Mouse (Mus musculus) limb, embryonic 14.5 days (tissue): ENCODE measurements around the gene Tmem189. TPM values are rescaled to one million over a fixed set of nuclear protein-coding genes. Genes with fewer than 3 reads are reported as not detected.

Experiments
- ATAC-seq: fragments of 200-750 bp; cut with Nextera tagmentation; 2 replicates; pipeline ENCODE4 v1.8.0; 2017; ENCODE audit warnings: low read depth, moderate number of reproducible peaks, moderate TSS enrichment; ENCODE audit not compliant: low FRiP score
- DNase-seq: peaks from one replicate; pipeline ENCODE4 v3.0.0-alpha.2; 2015; ENCODE audit warnings: low spot score
- H3K27ac ChIP-seq: fragments of 300-500 bp; sonication (generic); replicated peaks from 2 replicates; pipeline ENCODE4 v1.5.1; 2014; ENCODE audit warnings: low read depth, mild to moderate bottlenecking, low read length, moderate library complexity, mixed read lengths
- H3K27me3 ChIP-seq: fragments of 300-500 bp; sonication (generic); 2 replicates; pipeline ENCODE4 v1.6.1; 2014; ENCODE audit warnings: low read length, mixed read lengths; ENCODE audit not compliant: control insufficient read depth, insufficient read depth
- H3K36me3 ChIP-seq: fragments of 300-500 bp; sonication (generic); 2 replicates; pipeline ENCODE4 v1.6.1; 2014; ENCODE audit warnings: mild to moderate bottlenecking, low read length, moderate library complexity, mixed read lengths; ENCODE audit not compliant: control insufficient read depth, insufficient read depth
- H3K4me1 ChIP-seq: fragments of 300-500 bp; sonication (generic); 2 replicates; pipeline ENCODE4 v1.6.1; 2014; ENCODE audit warnings: antibody characterized with exemption, low read length, mixed read lengths; ENCODE audit not compliant: control insufficient read depth, insufficient read depth
- H3K4me2 ChIP-seq: fragments of 300-500 bp; sonication (generic); replicated peaks from 2 replicates; pipeline ENCODE4 v1.6.1; 2014; ENCODE audit warnings: low read depth, mild to moderate bottlenecking, low read length, moderate library complexity; ENCODE audit not compliant: severe bottlenecking
- H3K4me3 ChIP-seq: fragments of 300-500 bp; sonication (generic); replicated peaks from 2 replicates; pipeline ENCODE4 v1.5.1; 2014; ENCODE audit warnings: low read length
- H3K9ac ChIP-seq: fragments of 300-500 bp; sonication (generic); 2 replicates; pipeline ENCODE4 v1.6.1; 2014; ENCODE audit warnings: mild to moderate bottlenecking, low read depth, low read length, moderate library complexity; ENCODE audit not compliant: severe bottlenecking
- H3K9me3 ChIP-seq: fragments of 300-500 bp; sonication (generic); 2 replicates; pipeline ENCODE4 v1.6.1; 2016; ENCODE audit warnings: low read length; ENCODE audit not compliant: control insufficient read depth
- POLR2A ChIP-seq: fragments of 200-500 bp; IDR thresholded peaks from 2 replicates; pipeline ENCODE4 v1.8.0; 2012; ENCODE audit warnings: inconsistent platforms, mild to moderate bottlenecking, moderate library complexity, borderline replicate concordance; ENCODE audit not compliant: insufficient read depth, insufficient read length; ENCODE audit errors: extremely low read depth
- WGBS: fragments of 180-500 bp; shearing (Covaris S2); extraction: QIAGEN DNeasy Blood & Tissue Kit; methylation state at CpG from one replicate; pipeline ENCODE4 v1.1.7; 2014; 5-methylcytosine and 5-hydroxymethylcytosine counted together
- polyA plus RNA-seq, 2 experiments: library from polyadenylated mRNA; depleted of rRNA in 1 of 2; stranded (reverse) in 1 of 2; unstranded in 1 of 2; fragments of >200 nt; fragmentation: Nextera tagmentation in 1 of 2; extraction: Ambion mirVana in 1 of 2; gene quantifications; 2 replicates each; pipeline versions ENCODE4 v1.2.1 to v1.2.3; 2012 to 2014

Gene Tmem189
- polyA plus RNA-seq, 2 experiments, result 39.3 to 58.9 TPM

DNA sequence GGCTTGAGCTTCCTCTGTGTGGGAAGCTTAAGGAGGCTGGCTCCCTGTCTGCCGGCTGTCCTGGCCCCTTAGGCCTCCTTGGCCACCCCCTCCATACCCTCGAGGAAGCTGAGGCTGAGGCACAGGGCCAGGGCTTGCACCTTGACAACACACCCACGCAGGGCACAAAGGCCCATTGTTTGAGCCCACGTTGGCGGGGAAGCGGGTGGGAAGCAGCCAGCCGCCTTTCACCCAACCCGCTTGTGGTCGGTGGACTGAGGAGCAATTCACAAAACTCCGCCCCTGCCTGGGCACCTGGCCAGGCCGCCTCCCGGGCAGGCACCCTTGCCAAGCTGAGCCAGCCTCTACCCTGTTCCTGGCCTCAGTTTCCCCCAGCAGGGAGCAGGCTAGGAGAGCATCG is 37.5 kb upstream of the Tmem189 start:
- H3K4me1 ChIP-seq, result peaks cover 4% of the 10 kb centered on the region
- ATAC-seq, result peak; percentile 54
- H3K36me3 ChIP-seq, result no peaks in the 10 kb centered on the region
- H3K4me2 ChIP-seq, result no peak overlapping the region
- H3K9ac ChIP-seq, result no peak overlapping the region; the same call in 1 of the 2 replicates
- H3K9me3 ChIP-seq, result no peaks in the 10 kb centered on the region
- H3K27me3 ChIP-seq, result no peaks in the 10 kb centered on the region
- no peak overlapping the region for H3K27ac ChIP-seq
- H3K4me3 ChIP-seq, result no peak overlapping the region
- TF ChIP-seq POLR2A, result no peak
- 55% methylated on average over 12 of the region's 13 CpGs for WGBS
- peak; percentile 47 for DNase-seq

DNA sequence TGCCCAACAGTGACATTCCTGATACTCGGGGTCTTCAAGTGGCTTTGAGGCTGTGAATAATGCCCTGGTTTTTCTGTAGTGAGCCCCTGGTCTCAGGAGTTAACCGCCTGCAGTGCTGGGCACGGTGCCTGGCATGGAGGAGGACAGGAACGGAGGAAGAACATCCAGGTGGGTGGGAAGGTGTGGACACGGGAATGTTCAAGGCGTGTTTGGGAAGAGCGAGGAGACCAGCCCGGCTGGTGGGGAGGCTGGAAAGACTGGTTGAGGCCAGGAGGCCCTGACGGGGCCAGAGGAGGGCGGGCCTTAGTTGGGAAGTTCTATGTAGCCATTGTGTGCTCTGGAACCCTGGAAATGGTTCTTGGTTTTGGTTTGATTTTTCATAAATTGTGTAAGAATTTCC is 36.3 kb upstream of the Tmem189 start:
- Histone ChIP-seq H3K9me3 (no peaks in the 10 kb centered on the region), H3K9ac (no peak overlapping the region), H3K27ac (no peak overlapping the region), H3K36me3 (no peaks in the 10 kb centered on the region), H3K4me2 (no peak overlapping the region), H3K4me3 (no peak overlapping the region), H3K27me3 (no peaks in the 10 kb centered on the region), H3K4me1 (peaks cover 6% of the 10 kb centered on the region)
- no peak for TF ChIP-seq POLR2A
- 89% methylated on average over 10 of the region's 10 CpGs for WGBS
- ATAC-seq (no peak), DNase-seq (no peak)

DNA sequence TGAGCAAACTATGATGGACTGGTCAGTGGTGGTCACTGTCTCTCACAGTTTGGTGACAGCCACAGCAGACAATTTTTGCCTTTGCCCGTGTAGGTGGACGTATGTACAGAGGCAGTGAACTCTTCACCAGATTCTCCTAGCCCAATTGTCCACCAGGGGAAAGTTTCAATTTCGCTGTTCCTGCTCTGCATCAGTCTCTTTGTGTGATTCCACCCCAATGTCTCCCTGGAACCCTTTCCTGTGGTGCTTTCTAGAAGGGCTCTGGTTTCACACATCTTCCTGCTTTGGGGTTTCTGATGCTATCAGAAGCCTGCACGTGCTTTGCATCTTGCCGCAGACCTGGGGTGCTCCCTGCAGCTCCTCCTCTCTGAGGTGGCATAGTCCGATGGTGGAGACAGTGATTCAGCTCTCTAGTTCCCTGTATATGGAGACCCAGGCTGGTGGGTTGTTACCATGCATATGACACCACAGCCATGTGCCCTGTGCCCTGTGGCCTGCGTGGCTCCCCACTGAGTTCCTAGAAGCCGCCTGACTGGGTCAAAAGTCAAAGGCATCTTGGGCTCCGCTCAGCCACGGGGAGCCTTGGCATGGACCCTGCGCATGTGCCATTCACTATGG is 34.1 kb upstream of the Tmem189 start:
- H3K27me3 ChIP-seq, result no peaks in the 10 kb centered on the region
- ATAC-seq (no peak), DNase-seq (no peak)
- H3K4me2 ChIP-seq, result no peak overlapping the region
- no peaks in the 10 kb centered on the region for H3K9me3 ChIP-seq
- no peaks in the 10 kb centered on the region for H3K36me3 ChIP-seq
- H3K4me1 ChIP-seq, result peaks cover 6% of the 10 kb centered on the region
- no peak overlapping the region for H3K9ac ChIP-seq
- WGBS, result 72% methylated on average over 11 of the region's 11 CpGs
- H3K4me3 ChIP-seq, result no peak overlapping the region
- no peak for TF ChIP-seq POLR2A
- no peak overlapping the region for H3K27ac ChIP-seq

DNA sequence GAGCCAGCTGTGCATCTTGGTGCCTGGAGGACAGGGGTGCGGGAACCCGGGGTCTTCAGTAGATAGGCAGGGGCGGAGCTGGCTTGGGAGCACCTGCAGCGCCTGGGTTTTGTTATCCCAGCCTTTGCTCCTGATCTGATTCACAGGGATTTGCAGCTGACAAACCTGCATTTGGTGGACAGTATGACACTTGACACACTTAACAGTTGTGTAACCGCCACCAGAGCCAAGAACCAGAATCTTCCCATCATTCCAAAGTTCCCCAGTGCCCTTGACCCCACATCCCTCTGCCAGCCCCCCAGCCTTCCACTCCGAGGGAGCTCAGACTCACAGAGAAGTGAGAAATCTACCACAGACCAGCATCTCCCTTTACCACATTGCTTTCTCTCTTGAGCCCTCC is 32.9 kb upstream of the Tmem189 start:
- Histone ChIP-seq H3K36me3 (no peaks in the 10 kb centered on the region), H3K9me3 (no peaks in the 10 kb centered on the region), H3K27ac (no peak overlapping the region), H3K27me3 (no peaks in the 10 kb centered on the region), H3K4me3 (no peak overlapping the region), H3K4me2 (no peak overlapping the region), H3K9ac (no peak overlapping the region), H3K4me1 (peaks cover 6% of the 10 kb centered on the region)
- WGBS, result 62% methylated on average over 6 of the region's 6 CpGs
- TF ChIP-seq POLR2A, result no peak
- ATAC-seq, result no peak
- no peak for DNase-seq

GRCm38 (mm10) chr2:167721159-167721882 is 31.7 kb upstream of the Tmem189 start:
- H3K4me2 ChIP-seq, result no peak overlapping the region
- 62% methylated on average over 11 of the region's 11 CpGs for WGBS
- H3K36me3 ChIP-seq, result no peaks in the 10 kb centered on the region
- H3K27me3 ChIP-seq, result no peaks in the 10 kb centered on the region
- no peaks in the 10 kb centered on the region for H3K9me3 ChIP-seq
- no peak overlapping the region for H3K4me3 ChIP-seq
- TF ChIP-seq POLR2A, result no peak
- DNase-seq (no peak), ATAC-seq (no peak)
- peaks cover 2% of the 10 kb centered on the region; the same call in 1 of the 2 replicates for H3K4me1 ChIP-seq
- no peak overlapping the region for H3K27ac ChIP-seq
- no peak overlapping the region; the same call in 1 of the 2 replicates for H3K9ac ChIP-seq
